Mouse (Mus musculus) adrenal gland, adult (tissue): ENCODE measurements at regions not wholly inside any gene's neighbourhood (a gene's known extent, or its start where the extent isn't known, plus 50 kb on each side); places are given as distances from the start of the nearest gene placed in this dataset.
A peak's percentile ranks its signal among the peaks of the same experiment; 100 is the strongest.

ENCODE experiments used
- DNase-seq, 2 experiments: peaks; one replicate each; pipeline ENCODE4 v3.0.0; 2022 to 2023; ENCODE audit warnings: low spot score in 1 of 2; ENCODE audit not compliant: inconsistent age in 2 of 2

- DNase-seq, result no peak
Measured at GRCm38 (mm10) chr10:45763160-45763955, 185.7 kb downstream of the Hace1 start.

GRCm38 (mm10) chr10:45779720-45780119 lies 202.1 kb downstream of the Hace1 start:
- no peak for DNase-seq

GRCm38 (mm10) chr10:45783026-45783425 lies 205.4 kb downstream of the Hace1 start:
- no peak for DNase-seq

GRCm38 (mm10) chr10:45783461-45784149 lies 206.0 kb downstream of the Hace1 start:
- DNase-seq, result no peak

GRCm38 (mm10) chr10:45784150-45784479 lies 206.5 kb downstream of the Hace1 start:
- DNase-seq, result no peak

- DNase-seq, result no peak
Measured at GRCm38 (mm10) chr10:45784575-45784974, 206.9 kb downstream of the Hace1 start.

GRCm38 (mm10) chr10:45788356-45788755 lies 210.7 kb downstream of the Hace1 start:
- DNase-seq, result no peak

GRCm38 (mm10) chr10:45795582-45795981 lies 218.0 kb downstream of the Hace1 start:
- no peak for DNase-seq

GRCm38 (mm10) chr10:45800070-45800851 lies 222.6 kb downstream of the Hace1 start:
- DNase-seq, result peak in 1 of 2 experiments; percentile 73

GRCm38 (mm10) chr10:45801463-45801862 lies 223.8 kb downstream of the Hace1 start:
- no peak for DNase-seq

- no peak for DNase-seq
Measured at GRCm38 (mm10) chr10:45806984-45807827, 229.6 kb downstream of the Hace1 start.

- DNase-seq, result peak in 1 of 2 experiments; percentile 53
Measured at GRCm38 (mm10) chr10:45811882-45812281, 234.3 kb downstream of the Hace1 start.

GRCm38 (mm10) chr10:45813804-45814203 lies 236.2 kb downstream of the Hace1 start:
- no peak for DNase-seq

- no peak for DNase-seq
Measured at GRCm38 (mm10) chr10:45816679-45817078, 239.1 kb downstream of the Hace1 start.

GRCm38 (mm10) chr10:45820986-45821655 lies 243.5 kb downstream of the Hace1 start:
- no peak for DNase-seq

- DNase-seq, result no peak
Measured at GRCm38 (mm10) chr10:45822251-45822650, 244.6 kb downstream of the Hace1 start.

GRCm38 (mm10) chr10:45823612-45824011 lies 246.0 kb downstream of the Hace1 start:
- no peak for DNase-seq

GRCm38 (mm10) chr10:45848654-45849053 lies 271.0 kb downstream of the Hace1 start:
- DNase-seq, result no peak

GRCm38 (mm10) chr10:45849841-45850240 lies 272.2 kb downstream of the Hace1 start:
- no peak for DNase-seq

- DNase-seq, result peak in 1 of 2 experiments; percentile 21
Measured at GRCm38 (mm10) chr10:45850625-45851024, 273.0 kb downstream of the Hace1 start.
